ENCODE assay signal across 27 mouse cellular contexts in the genomic region with DNA sequence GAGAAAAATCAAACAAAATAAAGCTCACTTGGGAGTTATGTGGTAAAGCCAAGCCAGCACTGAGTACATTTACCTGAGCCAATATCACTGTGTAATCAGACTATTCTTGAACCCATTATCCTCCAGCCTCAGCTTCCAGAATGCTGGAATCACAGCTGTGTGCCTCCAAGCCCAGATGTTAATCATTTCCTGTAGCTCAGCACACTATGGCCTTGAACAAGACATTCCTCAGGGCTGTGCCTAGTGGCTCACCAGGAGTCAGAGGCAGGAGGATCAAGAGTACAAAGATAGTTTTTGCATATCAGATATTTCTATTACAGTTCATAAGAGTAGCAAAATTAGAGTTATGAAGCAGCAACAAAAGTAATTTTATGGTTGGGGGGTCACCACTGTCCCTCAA. TPM values are rescaled to one million over a fixed set of nuclear protein-coding genes. Genes with fewer than 3 reads are reported as not detected.
A peak's percentile ranks its signal among the peaks of the same experiment; 100 is the strongest.
DNase-seq lines count a peak whose midpoint lies in the region; ATAC-seq and TF ChIP-seq lines count a peak whose summit lies in the region.
"Had no signal": no experiment of that assay in that cellular context is flagged by ENCODE, and none has a peak within 500 bp of the region (broad histone marks: within the 10 kb centered on the region; RNA-seq: fewer than 3 reads in every experiment).

No protein-coding gene starts in this region.

- H3K27ac ChIP-seq in thymus, adult 2 months (ENCODE audit: control insufficient read depth, insufficient read depth, low read length) = peak overlapping the region; percentile 84
- 0 out of 2 replicates have a peak overlapping the region, but pooled peaks have one; percentile 65 for H3K27ac ChIP-seq in embryonic facial prominence, embryonic 10.5 days (replicated peaks)
- peak overlapping the region; percentile 59; the same call in 1 of the 2 replicates for H3K27ac ChIP-seq in limb, embryonic 12.5 days
- H3K27ac ChIP-seq: forebrain, embryonic 15.5 days; hindbrain, embryonic 12.5 days; hindbrain, postnatal 0 days; limb, embryonic 13.5 days; liver, embryonic 12.5 days; neural tube, embryonic 13.5 days; stomach, postnatal 0 days had no signal

- H3K4me3 ChIP-seq in thymus, adult 2 months (ENCODE audit: control insufficient read depth, insufficient read depth, low read length) = no peak overlapping the region
- no peak overlapping the region for H3K4me3 ChIP-seq in embryonic facial prominence, embryonic 10.5 days
- H3K4me3 ChIP-seq in limb, embryonic 12.5 days (replicated peaks) = no peak overlapping the region
- H3K4me3 ChIP-seq: forebrain, embryonic 15.5 days; hindbrain, embryonic 12.5 days; limb, embryonic 13.5 days; liver, embryonic 12.5 days; neural tube, embryonic 13.5 days had no signal

- no peak overlapping the region for H3K4me2 ChIP-seq in limb, embryonic 12.5 days
- H3K4me2 ChIP-seq: forebrain, embryonic 15.5 days; hindbrain, embryonic 12.5 days; limb, embryonic 13.5 days; liver, embryonic 12.5 days; midbrain, embryonic 11.5 days; neural tube, embryonic 13.5 days had no signal

- no peaks in the 10 kb centered on the region for H3K36me3 ChIP-seq in thymus, adult 2 months (ENCODE audit: control insufficient read depth, insufficient read depth, low read length)
- H3K36me3 ChIP-seq in embryonic facial prominence, embryonic 10.5 days (replicated peaks) = peaks cover 14% of the 10 kb centered on the region
- peaks cover 16% of the 10 kb centered on the region for H3K36me3 ChIP-seq in limb, embryonic 12.5 days

- no peak for ATAC-seq in limb, embryonic 12.5 days (ENCODE audit: insufficient number of reproducible peaks, insufficient read depth, low FRiP score, low TSS enrichment, low read depth)
- ATAC-seq: forebrain, embryonic 15.5 days; hindbrain, postnatal 0 days; intestine, postnatal 0 days; liver, embryonic 12.5 days; liver, postnatal 0 days; midbrain, embryonic 16.5 days had no signal

- no peak for DNase-seq in thymus, adult 2 months
- DNase-seq in thymus, postnatal 0 days (ENCODE audit: low spot score) = no peak
- DNase-seq in embryonic facial prominence, embryonic 10.5 days (ENCODE audit: low spot score) = no peak
- no peak for DNase-seq in left cerebral cortex, adult 8-10 months (ENCODE audit: low spot score in 2 of 2)
- DNase-seq in retina, embryonic 14.5 days (ENCODE audit: low spot score) = no peak
- DNase-seq: adrenal gland, postnatal 36 days; cerebellum, adult 2 months; cerebellum, postnatal 14 days; gastrocnemius, postnatal 14 days; heart, postnatal 36 days; kidney, adult 9 months; kidney, postnatal 10 days; liver, postnatal 0 days; lung, postnatal 36 days had no signal

- no peaks in the 10 kb centered on the region for H3K9me3 ChIP-seq in embryonic facial prominence, embryonic 10.5 days
- H3K9me3 ChIP-seq in limb, embryonic 12.5 days = no peaks in the 10 kb centered on the region
- H3K9me3 ChIP-seq: forebrain, embryonic 15.5 days; G1E; hindbrain, embryonic 12.5 days; limb, embryonic 13.5 days; liver, embryonic 12.5 days; neural tube, embryonic 13.5 days had no signal

- no peaks in the 10 kb centered on the region for H3K27me3 ChIP-seq in thymus, adult 2 months (ENCODE audit: control insufficient read depth, insufficient read depth, low read length)
- no peaks in the 10 kb centered on the region for H3K27me3 ChIP-seq in embryonic facial prominence, embryonic 10.5 days (replicated peaks; ENCODE audit: low read depth, poor library complexity, severe bottlenecking)
- no peaks in the 10 kb centered on the region for H3K27me3 ChIP-seq in limb, embryonic 12.5 days
- H3K27me3 ChIP-seq: CH12.LX; forebrain, embryonic 15.5 days; limb, embryonic 13.5 days; liver, embryonic 12.5 days; neural tube, embryonic 13.5 days had no signal

- no peak for TF ChIP-seq CTCF in thymus, adult 2 months (IDR thresholded peaks at IDR 0.05; ENCODE audit: borderline replicate concordance, control insufficient read depth, extremely low read depth, insufficient read depth, low read length, poor library complexity)

- H3K4me1 ChIP-seq in thymus, adult 2 months (replicated peaks; ENCODE audit: control insufficient read depth, insufficient read depth, low read length) = peaks cover 54% of the 10 kb centered on the region
- peaks cover 62% of the 10 kb centered on the region for H3K4me1 ChIP-seq in embryonic facial prominence, embryonic 10.5 days
- peaks cover 33% of the 10 kb centered on the region for H3K4me1 ChIP-seq in limb, embryonic 12.5 days (replicated peaks)

- no peak overlapping the region for H3K9ac ChIP-seq in limb, embryonic 12.5 days (replicated peaks)
- H3K9ac ChIP-seq: forebrain, embryonic 15.5 days; hindbrain, embryonic 12.5 days; limb, embryonic 13.5 days; liver, embryonic 12.5 days; liver, postnatal 0 days; neural tube, embryonic 13.5 days had no signal

- TF ChIP-seq POLR2A in thymus, adult 2 months (IDR thresholded peaks at IDR 0.05; ENCODE audit: control insufficient read depth, extremely low read depth, insufficient read depth, low read length, poor library complexity) = no peak

RNA-seq across cellular contexts. Expression of a gene that starts 2.9 kb away (rescaled TPM):
- polyA plus RNA-seq in thymus, adult 2 months (2012; rRNA removed) = 91.9 and 93.7 TPM in 2 replicates
- 75.9 and 105 TPM in 2 replicates for polyA plus RNA-seq in thymus, postnatal 0 days (2015; fragmentation: Nextera tagmentation; extraction: Ambion mirVana)
- 2.2 and 2.8 TPM in 2 replicates for polyA plus RNA-seq in embryonic facial prominence, embryonic 10.5 days (2016; fragmentation: Nextera tagmentation; extraction: Ambion mirVana)
- 2.3 and 3.1 TPM in 2 replicates for polyA plus RNA-seq in limb, embryonic 12.5 days (2016; fragmentation: Nextera tagmentation; extraction: Ambion mirVana)
- 1 to 10 TPM; 2.0 to 4.9 (median 4.1) TPM for total RNA-seq in left cerebral cortex, adult 8-10 months (2022)

RNA-seq across cellular contexts. Expression of a gene that starts 16.6 kb away (rescaled TPM):
- 562 and 568 TPM in 2 replicates for polyA plus RNA-seq in thymus, adult 2 months (2012; rRNA removed)
- polyA plus RNA-seq in thymus, postnatal 0 days (2015; fragmentation: Nextera tagmentation; extraction: Ambion mirVana) = 285 and 358 TPM in 2 replicates
- polyA plus RNA-seq in embryonic facial prominence, embryonic 10.5 days (2016; fragmentation: Nextera tagmentation; extraction: Ambion mirVana) = 325 and 346 TPM in 2 replicates
- 347 and 425 TPM in 2 replicates for polyA plus RNA-seq in limb, embryonic 12.5 days (2016; fragmentation: Nextera tagmentation; extraction: Ambion mirVana)
- total RNA-seq in left cerebral cortex, adult 8-10 months (2022) = 100 to 1,000 TPM; 433 to 466 (median 453) TPM

RNA-seq across cellular contexts. Expression of a gene that starts 24.4 kb away (rescaled TPM):
- 75.5 and 78.8 TPM in 2 replicates for polyA plus RNA-seq in thymus, adult 2 months (2012; rRNA removed)
- 70.0 and 74.9 TPM in 2 replicates for polyA plus RNA-seq in thymus, postnatal 0 days (2015; fragmentation: Nextera tagmentation; extraction: Ambion mirVana)
- 55.1 and 55.5 TPM in 2 replicates for polyA plus RNA-seq in embryonic facial prominence, embryonic 10.5 days (2016; fragmentation: Nextera tagmentation; extraction: Ambion mirVana)
- polyA plus RNA-seq in limb, embryonic 12.5 days (2016; fragmentation: Nextera tagmentation; extraction: Ambion mirVana) = 37.4 and 40.8 TPM in 2 replicates
- total RNA-seq in left cerebral cortex, adult 8-10 months (2022) = 10 to 100 TPM; 32.2 to 34.7 (median 33.3) TPM

RNA-seq across cellular contexts. Expression of a gene that starts 25.2 kb away (rescaled TPM):
- 101 and 104 TPM in 2 replicates for polyA plus RNA-seq in thymus, adult 2 months (2012; rRNA removed)
- polyA plus RNA-seq in thymus, postnatal 0 days (2015; fragmentation: Nextera tagmentation; extraction: Ambion mirVana) = 57.2 and 63.9 TPM in 2 replicates
- 64.4 and 64.8 TPM in 2 replicates for polyA plus RNA-seq in embryonic facial prominence, embryonic 10.5 days (2016; fragmentation: Nextera tagmentation; extraction: Ambion mirVana)
- 70.8 and 76.9 TPM in 2 replicates for polyA plus RNA-seq in limb, embryonic 12.5 days (2016; fragmentation: Nextera tagmentation; extraction: Ambion mirVana)
- total RNA-seq in left cerebral cortex, adult 8-10 months (2022) = 100 to 1,000 TPM; 132 to 145 (median 141) TPM

RNA-seq across cellular contexts. Expression of a gene that starts 33.3 kb away (rescaled TPM):
- polyA plus RNA-seq in thymus, adult 2 months (2012; rRNA removed) = 287 and 359 TPM in 2 replicates
- 167 and 184 TPM in 2 replicates for polyA plus RNA-seq in thymus, postnatal 0 days (2015; fragmentation: Nextera tagmentation; extraction: Ambion mirVana)
- 75.8 and 81.7 TPM in 2 replicates for polyA plus RNA-seq in embryonic facial prominence, embryonic 10.5 days (2016; fragmentation: Nextera tagmentation; extraction: Ambion mirVana)
- polyA plus RNA-seq in limb, embryonic 12.5 days (2016; fragmentation: Nextera tagmentation; extraction: Ambion mirVana) = 111 and 114 TPM in 2 replicates
- 10 to 100 TPM; 57.9 to 68.0 (median 62.2) TPM for total RNA-seq in left cerebral cortex, adult 8-10 months (2022)

Comparison
In these comparisons a context has a peak if more than half of its experiments do, and no peak if none do; other contexts are left out.
1. RNA of a gene that starts 2.9 kb away (polyA plus RNA-seq): 75.9 to 105 TPM in thymus, postnatal 0 days and 91.9 to 93.7 TPM in thymus, adult 2 months; 2.3 to 3.1 TPM in limb, embryonic 12.5 days and 2.2 to 2.8 TPM in embryonic facial prominence, embryonic 10.5 days; every median in the first group is over 10 times any median in the second.
2. Peak in every context shown above with its lines, with median percentiles within 50 percentile points of each other: H3K27ac ChIP-seq.